Mouse (Mus musculus) 416B (cell line): ENCODE measurements around the gene Naa30.

Source experiments
- DNase-seq: peaks from one replicate; pipeline ENCODE4 v3.0.0; 2011; ENCODE audit warnings: low read depth

The Naa30 gene

GRCm38 (mm10) chr14:49171867-49172581 is at the start of gene Naa30:
Naa30 (plus strand) TSS chr14:49172226.
- peak; percentile 97 for DNase-seq

- no peak for DNase-seq
Measured at GRCm38 (mm10) chr14:49127162-49127779, 44.8 kb upstream of the Naa30 start.

- no peak for DNase-seq
Measured at GRCm38 (mm10) chr14:49128544-49129263, 43.3 kb upstream of the Naa30 start.

GRCm38 (mm10) chr14:49132391-49132790 is 39.6 kb upstream of the Naa30 start:
- DNase-seq, result no peak

- no peak for DNase-seq
Measured at GRCm38 (mm10) chr14:49138171-49138570, 33.9 kb upstream of the Naa30 start.

- no peak for DNase-seq
Measured at GRCm38 (mm10) chr14:49140756-49141155, 31.3 kb upstream of the Naa30 start.

- DNase-seq, result peak; percentile 74
Measured at GRCm38 (mm10) chr14:49153801-49154200, 18.2 kb upstream of the Naa30 start.

- DNase-seq, result no peak
Measured at GRCm38 (mm10) chr14:49155572-49155971, 16.5 kb upstream of the Naa30 start.

- DNase-seq, result no peak
Measured at GRCm38 (mm10) chr14:49158143-49158925, 13.7 kb upstream of the Naa30 start.

- no peak for DNase-seq
Measured at GRCm38 (mm10) chr14:49171286-49171685, 740 bp upstream of the Naa30 start.

- no peak for DNase-seq
Measured at GRCm38 (mm10) chr14:49172582-49172988, 559 bp downstream of the Naa30 start.

GRCm38 (mm10) chr14:49173290-49174135 is 1.5 kb downstream of the Naa30 start:
- DNase-seq, result no peak

GRCm38 (mm10) chr14:49179736-49180135 is 7.7 kb downstream of the Naa30 start:
- peak; percentile 33 for DNase-seq

GRCm38 (mm10) chr14:49186270-49186669 is 14.2 kb downstream of the Naa30 start:
- no peak for DNase-seq

GRCm38 (mm10) chr14:49197031-49197527 is 25.1 kb downstream of the Naa30 start:
- DNase-seq, result no peak

- peak; percentile 5 for DNase-seq
Measured at GRCm38 (mm10) chr14:49201073-49201778, 29.2 kb downstream of the Naa30 start.

- peak; percentile 81 for DNase-seq
Measured at GRCm38 (mm10) chr14:49210215-49210614, 38.2 kb downstream of the Naa30 start.

GRCm38 (mm10) chr14:49218677-49219076 is 46.7 kb downstream of the Naa30 start:
- DNase-seq, result peak; percentile 14

GRCm38 (mm10) chr14:49219466-49220022 is 47.5 kb downstream of the Naa30 start:
- peak; percentile 46 for DNase-seq

- DNase-seq, result peak; percentile 10
Measured at GRCm38 (mm10) chr14:49221771-49222170, 49.7 kb downstream of the Naa30 start.
